Mouse (Mus musculus) intestine, embryonic 15.5 days (tissue): ENCODE measurements around the gene Gsk3a. TPM values are rescaled to one million over a fixed set of nuclear protein-coding genes. Genes with fewer than 3 reads are reported as not detected.
"Not testable (repeated sequence)": the region's sequence is repeated elsewhere in the genome, so short reads cannot be mapped to it uniquely, and the experiment has no call there.

Experiments
- ATAC-seq: fragments of 200-750 bp; cut with Nextera tagmentation; 2 replicates; pipeline ENCODE4 v1.8.0; 2017; ENCODE audit warnings: moderate TSS enrichment, moderate library complexity
- H3K27ac ChIP-seq: fragments of 300-500 bp; sonication (generic); 2 replicates; pipeline ENCODE4 v1.5.1; 2015; ENCODE audit warnings: mild to moderate bottlenecking, inconsistent platforms
- H3K27me3 ChIP-seq: fragments of 300-500 bp; sonication (generic); replicated peaks from 2 replicates; pipeline ENCODE4 v1.6.1; 2015; ENCODE audit warnings: inconsistent platforms
- H3K36me3 ChIP-seq: fragments of 300-500 bp; sonication (generic); 2 replicates; pipeline ENCODE4 v1.6.1; 2015; ENCODE audit warnings: inconsistent platforms
- H3K4me1 ChIP-seq: fragments of 300-500 bp; sonication (generic); replicated peaks from 2 replicates; pipeline ENCODE4 v1.6.1; 2015; ENCODE audit warnings: inconsistent platforms
- H3K4me2 ChIP-seq: fragments of 300-500 bp; sonication (generic); replicated peaks from 2 replicates; pipeline ENCODE4 v1.6.1; 2015; ENCODE audit warnings: mild to moderate bottlenecking, inconsistent platforms
- H3K4me3 ChIP-seq: fragments of 300-500 bp; sonication (generic); replicated peaks from 2 replicates; pipeline ENCODE4 v1.5.1; 2015; ENCODE audit warnings: inconsistent platforms
- H3K9ac ChIP-seq: fragments of 300-500 bp; sonication (generic); 2 replicates; pipeline ENCODE4 v1.6.1; 2015; ENCODE audit warnings: inconsistent platforms
- H3K9me3 ChIP-seq: fragments of 300-500 bp; sonication (generic); 2 replicates; pipeline ENCODE4 v1.6.1; 2016; ENCODE audit warnings: inconsistent platforms
- WGBS: fragments of 180-500 bp; shearing (Covaris S2); methylation state at CpG from one replicate; pipeline ENCODE4 v1.1.7; 2015; 5-methylcytosine and 5-hydroxymethylcytosine counted together
- polyA plus RNA-seq: library from polyadenylated mRNA; unstranded; fragments of >200 nt; fragmentation: Nextera tagmentation; extraction: Ambion mirVana; gene quantifications from 2 replicates; pipeline ENCODE4 v1.2.1, GENCODE M21; 2015

Gene Gsk3a
- polyA plus RNA-seq, 1 experiment from 2014 or later = 8.0 TPM

DNA sequence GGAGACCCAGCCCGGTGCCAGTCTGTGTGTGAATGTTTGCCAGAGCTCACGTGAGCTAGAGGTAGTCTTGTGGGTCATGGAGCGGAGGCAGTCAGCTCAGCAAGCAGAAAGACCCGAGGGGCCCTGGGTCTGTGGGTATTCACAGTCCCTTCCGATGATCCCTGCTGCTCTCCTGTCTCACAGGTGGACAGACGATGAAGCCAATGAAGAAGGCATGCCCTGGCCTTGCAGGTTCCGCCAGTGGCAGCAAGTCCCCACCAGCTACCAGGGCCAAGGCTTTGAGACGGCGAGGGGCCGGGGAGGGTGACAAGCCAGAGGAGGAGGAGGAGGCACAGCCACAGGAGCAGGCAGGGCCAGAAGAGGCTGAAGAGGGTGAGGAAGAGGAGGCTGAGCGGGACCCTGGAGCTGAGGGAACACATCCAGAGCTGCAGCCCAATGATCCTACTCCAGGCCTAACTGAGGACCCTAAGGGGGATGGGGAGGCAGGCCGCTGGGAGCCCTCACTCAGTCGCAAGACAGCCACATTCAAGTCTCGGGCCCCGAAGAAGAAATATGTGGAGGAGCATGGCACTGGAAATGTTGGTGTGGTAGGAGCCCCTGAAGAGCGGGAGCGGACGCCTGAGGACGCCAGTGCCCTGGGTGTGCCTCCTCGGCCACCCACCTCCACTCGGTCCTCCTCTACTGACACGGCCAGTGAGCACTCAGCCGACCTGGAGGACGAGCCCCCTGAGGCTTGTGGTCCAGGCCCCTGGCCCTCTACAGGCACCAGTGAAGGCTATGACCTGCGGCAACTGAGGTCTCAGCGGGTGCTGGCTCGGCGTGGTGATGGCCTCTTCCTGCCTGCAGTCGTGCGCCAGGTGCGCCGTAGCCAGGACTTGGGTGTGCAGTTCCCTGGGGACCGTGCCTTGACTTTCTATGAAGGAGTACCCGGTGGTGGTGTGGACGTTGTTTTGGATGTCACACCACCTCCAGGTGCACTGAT, 33.3 kb upstream of the Gsk3a start:
- H3K27me3 ChIP-seq = no peaks in the 10 kb centered on the region
- 91% methylated on average over 35 of the region's 35 CpGs for WGBS
- no peak overlapping the region for H3K27ac ChIP-seq
- H3K4me2 ChIP-seq = no peak overlapping the region
- no peak for ATAC-seq
- H3K36me3 ChIP-seq = peaks cover 22% of the 10 kb centered on the region
- no peak overlapping the region for H3K4me3 ChIP-seq
- no peak overlapping the region for H3K9ac ChIP-seq
- peaks cover 41% of the 10 kb centered on the region for H3K4me1 ChIP-seq
- no peaks in the 10 kb centered on the region for H3K9me3 ChIP-seq

DNA sequence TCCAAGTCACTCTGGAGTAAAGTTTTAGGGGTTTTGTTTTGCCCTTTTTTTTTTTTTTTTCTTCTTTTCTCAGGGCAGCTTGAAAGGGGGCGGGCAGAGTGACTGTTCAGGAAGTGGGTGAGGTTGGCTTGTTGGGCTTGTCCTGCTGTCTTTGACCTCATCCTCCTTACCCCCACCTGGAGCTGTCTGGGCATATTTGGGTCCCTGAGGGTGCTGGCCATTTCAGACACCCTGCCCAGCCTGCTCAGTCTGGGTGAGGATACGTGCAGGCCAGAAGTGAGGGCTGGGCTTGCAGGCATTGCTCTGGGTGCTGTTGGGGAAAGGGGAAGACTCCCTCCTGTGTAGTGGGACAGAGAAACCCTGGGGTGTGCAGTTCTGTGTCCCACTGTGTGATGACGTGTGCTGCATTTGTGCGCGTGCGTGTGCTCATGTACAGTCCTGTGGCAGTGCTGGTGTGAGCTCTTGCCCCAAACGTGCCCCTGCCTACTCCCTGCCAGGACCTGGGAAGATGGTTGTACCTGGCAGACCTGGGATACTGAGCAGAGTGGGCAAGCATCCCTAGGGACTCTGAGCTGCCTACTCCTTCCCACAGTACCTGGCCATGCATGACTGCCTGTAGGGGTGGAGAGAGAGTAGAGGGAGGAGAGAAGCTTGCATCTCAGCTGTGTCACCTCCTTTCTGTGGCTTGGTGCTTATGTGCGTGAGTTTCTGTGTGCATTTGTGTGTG, 32.1 kb upstream of the Gsk3a start:
- WGBS = 84% methylated on average over 8 of the region's 8 CpGs
- peaks cover 28% of the 10 kb centered on the region for H3K4me1 ChIP-seq
- ATAC-seq = no peak
- no peaks in the 10 kb centered on the region for H3K9me3 ChIP-seq
- peak overlapping the region; percentile 74 for H3K4me2 ChIP-seq
- peak overlapping the region; percentile 73; the same call in 1 of the 2 replicates for H3K9ac ChIP-seq
- H3K36me3 ChIP-seq = peaks cover 22% of the 10 kb centered on the region
- H3K27me3 ChIP-seq = no peaks in the 10 kb centered on the region
- H3K27ac ChIP-seq = 0 out of 2 replicates have a peak overlapping the region, but pooled peaks have one; percentile 23
- H3K4me3 ChIP-seq = peak overlapping the region; percentile 73

DNA sequence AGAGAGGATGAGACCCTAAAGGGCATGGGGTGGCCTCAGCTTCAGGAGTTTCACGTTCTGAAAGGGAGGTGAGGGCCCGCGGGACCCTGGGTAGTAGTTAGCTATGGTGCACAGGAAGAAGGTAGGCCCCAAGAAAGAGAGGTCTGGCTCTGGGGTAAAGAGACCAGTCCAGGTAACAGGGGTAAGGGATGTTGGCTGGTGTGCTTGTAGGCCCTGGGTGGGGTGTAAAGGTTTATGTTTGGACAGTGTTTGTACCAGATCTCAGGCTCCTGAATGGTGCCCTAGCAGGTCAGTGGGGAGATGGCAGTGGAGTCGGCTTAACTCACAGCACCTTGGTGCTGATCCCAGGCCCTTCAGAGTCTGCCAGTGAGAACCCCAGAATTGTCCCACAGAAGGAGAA, 31.4 kb upstream of the Gsk3a start:
- peak overlapping the region; percentile 73 for H3K4me3 ChIP-seq
- peak overlapping the region; percentile 73 for H3K9ac ChIP-seq
- no peaks in the 10 kb centered on the region for H3K27me3 ChIP-seq
- H3K4me1 ChIP-seq = peaks cover 22% of the 10 kb centered on the region
- peak overlapping the region; percentile 73; the same call in 1 of the 2 replicates for H3K27ac ChIP-seq
- no peak for ATAC-seq
- H3K4me2 ChIP-seq = peak overlapping the region; percentile 74
- H3K9me3 ChIP-seq = no peaks in the 10 kb centered on the region
- H3K36me3 ChIP-seq = peaks cover 22% of the 10 kb centered on the region
- whole genome bisulfite sequencing = 40% methylated on average over 4 of the region's 4 CpGs

DNA sequence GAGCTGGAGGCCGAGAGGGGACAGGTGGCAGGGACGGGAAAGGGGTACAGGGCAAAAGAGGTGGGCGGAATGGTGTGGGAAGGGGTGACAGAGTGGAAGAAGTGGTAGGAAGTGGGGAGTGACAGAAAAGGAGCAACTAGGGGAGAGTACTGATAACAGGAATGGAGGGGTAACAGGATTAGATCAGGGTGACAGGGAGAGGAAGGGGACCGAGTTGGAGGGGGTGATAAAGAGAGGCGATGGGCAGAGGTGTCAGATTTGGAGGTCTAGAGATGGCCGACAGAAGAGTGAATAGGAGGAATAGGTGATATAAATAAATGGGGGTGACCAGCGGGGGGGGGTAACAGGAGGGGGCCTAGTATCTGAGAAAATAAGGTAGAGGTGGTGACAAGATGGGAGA, 30.9 kb upstream of the Gsk3a start:
- peak overlapping the region; percentile 73 for H3K27ac ChIP-seq
- 1% methylated on average over 7 of the region's 7 CpGs for WGBS
- H3K4me3 ChIP-seq = peak overlapping the region; percentile 73
- H3K4me2 ChIP-seq = peak overlapping the region; percentile 74
- ATAC-seq = no peak
- H3K9me3 ChIP-seq = no peaks in the 10 kb centered on the region
- no peaks in the 10 kb centered on the region for H3K27me3 ChIP-seq
- peaks cover 21% of the 10 kb centered on the region for H3K36me3 ChIP-seq
- H3K4me1 ChIP-seq = peaks cover 18% of the 10 kb centered on the region
- peak overlapping the region; percentile 73 for H3K9ac ChIP-seq

DNA sequence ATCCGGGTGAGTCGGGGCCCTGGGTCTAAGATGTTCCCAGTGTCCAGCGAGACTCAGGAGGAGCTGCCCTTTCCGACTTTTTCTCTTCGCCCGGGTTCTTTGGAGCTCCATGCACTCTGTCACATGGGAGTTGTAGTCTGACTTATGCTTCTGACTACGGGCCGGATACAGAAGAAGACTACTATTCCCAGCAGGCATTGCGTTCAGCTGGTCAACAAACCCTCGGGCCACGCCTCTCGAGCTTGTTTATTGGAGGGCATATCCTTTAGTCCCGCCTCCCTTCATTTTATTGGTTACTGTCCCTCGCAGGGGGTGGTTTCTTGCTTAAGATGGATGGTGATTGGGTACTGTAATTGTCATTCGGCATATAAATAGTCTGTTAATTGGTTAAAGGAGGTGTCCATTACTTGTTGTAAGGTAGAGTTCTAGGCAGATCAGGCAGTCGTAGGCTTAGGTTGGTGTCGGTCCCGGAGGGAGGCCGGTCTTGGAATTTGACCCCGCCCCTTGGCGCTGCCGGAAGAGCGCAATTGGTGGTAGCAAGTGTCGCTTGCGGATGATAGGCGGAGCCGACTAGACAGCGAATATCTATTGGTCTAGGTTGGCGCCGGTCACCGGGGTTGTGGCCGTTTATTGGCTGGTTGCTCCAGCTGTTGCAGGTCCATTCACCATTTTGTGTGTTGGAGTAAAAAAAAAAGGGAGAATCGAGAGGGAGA, 30.3 kb upstream of the Gsk3a start:
- H3K4me2 ChIP-seq = peak overlapping the region; percentile 74
- peak overlapping the region; percentile 73 for H3K4me3 ChIP-seq
- under 1% methylated on average over 33 of the region's 33 CpGs for WGBS
- H3K27me3 ChIP-seq = no peaks in the 10 kb centered on the region
- H3K4me1 ChIP-seq = peaks cover 13% of the 10 kb centered on the region
- H3K27ac ChIP-seq = peak overlapping the region; percentile 90
- peak overlapping the region; percentile 73 for H3K9ac ChIP-seq
- H3K36me3 ChIP-seq = peaks cover 14% of the 10 kb centered on the region
- ATAC-seq = peak; percentile 97
- no peaks in the 10 kb centered on the region for H3K9me3 ChIP-seq

DNA sequence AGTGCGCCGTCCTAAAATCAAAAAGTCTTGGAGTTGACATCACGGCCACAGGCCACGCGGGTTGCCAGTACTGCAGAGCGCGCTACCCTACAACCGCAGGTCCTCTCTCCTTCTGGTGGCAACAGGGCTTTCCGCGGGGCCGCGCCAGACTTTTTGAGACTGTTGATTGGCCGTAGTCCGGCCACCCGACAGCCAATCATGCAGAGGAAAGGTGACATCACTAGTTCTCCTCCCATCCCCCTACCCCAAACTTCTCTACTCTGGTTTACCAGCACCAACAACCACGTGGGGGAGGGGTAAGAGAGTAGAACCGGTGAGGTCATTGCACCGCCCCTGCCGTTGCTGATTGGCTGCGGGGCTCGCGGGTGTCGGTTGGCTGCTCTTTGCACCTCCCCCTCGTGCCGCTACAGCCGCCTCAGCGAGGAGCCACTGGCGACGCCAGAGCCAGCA, 29.7 kb upstream of the Gsk3a start, which contains the start of gene Cic:
Gene Cic, plus strand, starts transcription at position 404 of the 450 bp plus-strand sequence.
- Histone ChIP-seq H3K9ac (peak within 1 kb of the TSS; percentile 73), H3K27me3 (no peaks in the 10 kb centered on the region), H3K4me2 (peak within 1 kb of the TSS; percentile 74), H3K27ac (peak within 1 kb of the TSS; percentile 90), H3K4me3 (peak within 1 kb of the TSS; percentile 73), H3K36me3 (peaks cover 14% of the 10 kb centered on the region; the same call in 1 of the 2 replicates), H3K4me1 (peaks cover 13% of the 10 kb centered on the region), H3K9me3 (no peaks in the 10 kb centered on the region)
- under 1% methylated on average over 29 of the region's 29 CpGs for WGBS
- ATAC-seq = peak; percentile 91

DNA sequence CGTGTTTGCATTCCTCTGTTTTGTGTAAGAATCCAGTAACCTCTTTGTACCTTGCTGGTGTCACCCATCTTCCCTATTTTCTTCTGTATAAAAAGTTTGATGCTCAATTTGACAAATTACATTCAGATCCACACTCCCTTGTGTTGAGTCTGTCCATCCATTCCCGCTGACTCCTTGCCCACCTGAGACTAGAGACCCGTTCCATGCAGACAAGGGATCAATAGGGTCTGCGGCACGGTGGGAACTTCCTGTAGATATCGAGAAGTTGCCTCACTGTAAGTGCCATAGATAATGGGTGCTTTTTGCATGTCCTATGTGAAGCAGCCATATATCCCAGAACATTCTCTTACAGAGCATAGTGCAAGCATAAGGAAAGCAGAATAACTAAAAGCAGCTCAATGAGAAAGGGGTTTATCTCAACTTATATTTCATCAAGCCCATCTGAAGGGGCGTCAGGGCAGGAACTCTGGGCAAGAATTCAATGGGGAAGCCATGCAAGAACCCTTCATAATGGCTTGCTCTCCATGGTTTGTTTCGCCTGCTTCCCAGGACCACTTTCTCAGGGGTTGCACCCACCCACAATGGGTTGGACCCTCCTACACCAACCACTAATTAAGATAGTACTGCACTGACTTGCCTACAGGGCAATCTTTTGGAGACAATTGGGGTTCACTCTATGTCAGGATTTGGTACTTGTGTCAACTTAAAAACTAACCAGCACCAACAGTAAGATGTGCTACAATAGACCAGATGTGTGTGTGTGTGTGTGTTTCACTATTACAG, 28.7 kb upstream of the Gsk3a start:
- 85% methylated on average over 8 of the region's 8 CpGs for WGBS
- H3K9me3 ChIP-seq = no peaks in the 10 kb centered on the region
- peaks cover 13% of the 10 kb centered on the region for H3K4me1 ChIP-seq
- H3K9ac ChIP-seq = no peak overlapping the region
- no peak overlapping the region for H3K4me3 ChIP-seq
- peaks cover 4% of the 10 kb centered on the region; the same call in 1 of the 2 replicates for H3K36me3 ChIP-seq
- peak overlapping the region; percentile 64; the same call in 1 of the 2 replicates for H3K4me2 ChIP-seq
- no peak overlapping the region for H3K27ac ChIP-seq
- H3K27me3 ChIP-seq = no peaks in the 10 kb centered on the region
- no peak for ATAC-seq

DNA sequence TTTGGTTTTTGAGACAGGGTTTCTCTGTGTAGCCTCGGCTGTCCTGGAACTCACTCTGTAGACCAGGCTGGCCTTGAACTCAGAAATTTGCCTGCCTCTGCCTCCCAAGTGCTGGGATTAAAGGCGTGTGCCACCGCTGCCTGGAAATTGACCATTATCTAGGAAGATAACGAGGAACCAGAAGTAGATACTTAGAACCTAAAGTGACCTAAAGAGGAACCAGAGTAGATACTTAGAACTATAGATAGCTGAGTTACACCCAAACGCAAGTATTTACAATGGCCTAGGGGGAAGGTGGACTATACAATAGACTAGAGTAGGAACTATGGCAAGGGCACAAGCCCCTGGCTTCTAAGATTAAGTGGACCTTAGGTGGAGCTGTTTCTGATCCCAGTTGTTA, 28.1 kb upstream of the Gsk3a start:
- not testable (repeated sequence) for ATAC-seq

DNA sequence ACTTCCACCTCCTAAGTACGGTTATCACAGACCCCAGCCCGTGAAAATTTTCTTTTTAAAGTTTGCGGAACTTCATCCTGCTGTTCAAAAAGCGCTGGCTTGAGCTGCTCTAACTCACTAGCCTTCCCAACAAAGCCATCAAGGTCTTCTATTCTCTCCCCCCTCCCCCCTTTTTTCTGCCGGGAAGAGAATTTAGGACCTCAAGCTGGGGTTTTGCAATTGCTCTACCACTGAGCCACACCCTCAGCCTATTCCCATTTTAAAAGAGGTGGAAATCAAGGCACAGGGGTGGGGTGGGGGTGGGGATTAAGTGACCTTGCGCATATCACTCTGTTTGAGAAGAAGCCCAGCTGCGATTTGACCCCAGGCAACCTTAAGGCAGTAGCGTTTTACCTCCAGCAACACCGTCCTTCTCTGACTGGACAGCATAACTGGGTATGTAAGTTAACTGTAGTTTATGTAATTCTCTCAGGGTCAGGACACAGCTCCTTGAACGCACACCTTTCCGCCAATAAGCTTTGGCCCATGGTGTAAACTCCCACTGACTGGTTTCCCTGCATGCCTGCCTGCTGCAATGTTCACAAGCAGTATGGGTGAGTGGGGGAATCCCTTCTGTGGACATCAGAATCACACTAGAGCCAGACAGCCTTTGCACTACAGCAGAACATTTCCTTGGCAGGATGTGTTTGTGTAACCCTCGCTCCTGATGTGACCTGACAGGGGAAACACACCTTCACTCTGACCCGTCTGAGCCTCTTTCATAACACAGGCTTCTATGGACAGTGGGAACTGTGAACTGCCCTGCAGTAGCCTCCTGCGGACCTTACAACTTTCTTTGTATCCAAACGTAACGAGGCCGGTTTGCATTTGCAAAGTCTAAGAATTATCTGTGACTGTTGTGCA, 26.6 kb upstream of the Gsk3a start:
- 34% methylated on average over 17 of the region's 17 CpGs for WGBS
- Histone ChIP-seq H3K4me1 (peaks cover 7% of the 10 kb centered on the region), H3K4me3 (no peak overlapping the region), H3K27me3 (no peaks in the 10 kb centered on the region), H3K27ac (no peak overlapping the region), H3K9me3 (no peaks in the 10 kb centered on the region), H3K9ac (no peak overlapping the region), H3K36me3 (no peaks in the 10 kb centered on the region), H3K4me2 (no peak overlapping the region)
- no peak for ATAC-seq

More for the DNA sequence above, 28.1 kb upstream of the Gsk3a start:
- peaks cover 13% of the 10 kb centered on the region for H3K4me1 ChIP-seq
- not testable (repeated sequence) for H3K9me3 ChIP-seq, H3K4me3 ChIP-seq, H3K27ac ChIP-seq, H3K36me3 ChIP-seq, H3K27me3 ChIP-seq, H3K4me2 ChIP-seq, H3K9ac ChIP-seq
- 88% methylated on average over 5 of the region's 5 CpGs for WGBS

DNA sequence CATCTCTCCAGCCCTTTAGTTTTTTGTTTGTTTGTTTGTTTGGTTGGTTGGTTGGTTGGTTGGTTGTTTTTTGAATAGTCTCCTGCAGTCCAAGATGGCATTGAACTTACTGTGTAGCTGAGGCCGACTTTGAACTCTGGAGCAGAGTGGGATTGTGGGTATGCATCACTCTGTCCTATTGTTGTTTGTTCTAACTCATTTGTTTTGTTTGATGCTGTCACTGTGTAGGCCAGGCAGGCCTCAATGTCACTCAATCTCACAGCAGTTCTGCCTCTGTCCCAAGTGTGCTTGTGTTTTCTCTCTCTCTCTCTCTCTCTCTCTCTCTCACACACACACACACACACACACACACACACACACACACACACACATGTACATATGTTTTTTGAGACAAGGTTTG, 24.2 kb upstream of the Gsk3a start:
- Histone ChIP-seq H3K4me2 (no peak overlapping the region), H3K4me1 (0 out of 2 replicates have a peak, but pooled peaks cover under 1% of the 10 kb centered on the region), H3K9ac (no peak overlapping the region), H3K4me3 (no peak overlapping the region), H3K27me3 (no peaks in the 10 kb centered on the region), H3K36me3 (no peaks in the 10 kb centered on the region), H3K9me3 (no peaks in the 10 kb centered on the region), H3K27ac (no peak overlapping the region)
- ATAC-seq = no peak
- 70% methylated on average over 1 of the region's 1 CpGs for WGBS
